Mouse (Mus musculus) CH12.LX (cell line): ENCODE measurements around the gene Olfm3. TPM values are rescaled to one million over a fixed set of nuclear protein-coding genes. Genes with fewer than 3 reads are reported as not detected.

Experiments used
- DNase-seq: peaks from one replicate; pipeline ENCODE4 v3.0.0-alpha.2; 2013; ENCODE audit errors: extremely low read depth
- H3K27ac ChIP-seq: 2 replicates; pipeline ENCODE4 v1.5.1; 2012; ENCODE audit warnings: low read depth, mild to moderate bottlenecking, control low read depth, moderate library complexity; ENCODE audit not compliant: insufficient read depth
- H3K27me3 ChIP-seq: replicated peaks from 2 replicates; pipeline ENCODE3; 2012; ENCODE audit warnings: inconsistent platforms
- H3K36me3 ChIP-seq, 2 experiments: replicated peaks in 1 of 2; 2 replicates each; pipeline versions ENCODE3 to v1.6.1; 2012; ENCODE audit warnings: inconsistent platforms in 1 of 2, low read length in 1 of 2, mild to moderate bottlenecking in 1 of 2, mixed read lengths in 1 of 2, moderate library complexity in 1 of 2; ENCODE audit not compliant: control insufficient read depth in 1 of 2, insufficient read depth in 1 of 2
- H3K4me1 ChIP-seq, 2 experiments: 2 replicates each; pipeline ENCODE4 v1.6.1; 2012; ENCODE audit warnings: inconsistent platforms in 1 of 2, moderate library complexity in 1 of 2; ENCODE audit not compliant: insufficient read depth in 2 of 2, control insufficient read depth in 1 of 2
- H3K4me2 ChIP-seq: 2 replicates; pipeline ENCODE4 v1.6.1; 2012; ENCODE audit warnings: low read depth, mild to moderate bottlenecking, control low read depth; ENCODE audit not compliant: poor library complexity, insufficient read depth, severe bottlenecking
- H3K4me3 ChIP-seq, 3 experiments: fragments of 150-350 bp in 1 of 3; sonication (generic) in 1 of 3; replicated peaks in 1 of 3; 2 replicates each; pipeline versions ENCODE3 to v1.5.1; 2011 to 2012; ENCODE audit warnings: low read depth in 2 of 3, low read length in 2 of 3, mild to moderate bottlenecking in 2 of 3, moderate library complexity in 2 of 3, control low read depth in 1 of 3, improper control_type of control experiment in 1 of 3, inconsistent platforms in 1 of 3, mixed read lengths in 1 of 3; ENCODE audit not compliant: poor library complexity in 1 of 3
- H3K79me2 ChIP-seq: replicated peaks from 2 replicates; pipeline ENCODE4 v1.6.1; 2012; ENCODE audit warnings: mild to moderate bottlenecking, moderate library complexity; ENCODE audit not compliant: control insufficient read depth, poor library complexity, insufficient read depth, severe bottlenecking; ENCODE audit errors: extremely low read depth
- H3K9ac ChIP-seq: 2 replicates; pipeline ENCODE4 v1.6.1; 2012; ENCODE audit warnings: low read depth, mild to moderate bottlenecking, control low read depth, moderate library complexity; ENCODE audit not compliant: insufficient read depth
- H3K9me3 ChIP-seq: replicated peaks from 2 replicates; pipeline ENCODE3; 2012; ENCODE audit warnings: low read length, inconsistent platforms, mixed read lengths
- BHLHE40 ChIP-seq: IDR thresholded peaks from 2 replicates; pipeline ENCODE4 v1.6.1; 2011; ENCODE audit warnings: mild to moderate bottlenecking, low read depth, low read length, improper control_type of control experiment
- CHD1 ChIP-seq: IDR thresholded peaks from 2 replicates; pipeline ENCODE4 v1.6.1; 2012; ENCODE audit warnings: low read depth, low read length, improper control_type of control experiment, inconsistent platforms
- CHD2 ChIP-seq: IDR thresholded peaks from 2 replicates; pipeline ENCODE4 v1.6.1; 2011; ENCODE audit warnings: low read length, improper control_type of control experiment
- IRF4 ChIP-seq: IDR thresholded peaks from 2 replicates; pipeline ENCODE4 v1.6.1; 2014; ENCODE audit warnings: low read depth, mild to moderate bottlenecking, inconsistent platforms, low read length, improper control_type of control experiment
- JUN ChIP-seq: IDR thresholded peaks from 2 replicates; pipeline ENCODE4 v1.6.1; 2011; ENCODE audit warnings: low read depth, mild to moderate bottlenecking, low read length, improper control_type of control experiment, moderate library complexity; ENCODE audit not compliant: insufficient read depth
- MAZ ChIP-seq: IDR thresholded peaks from 2 replicates; pipeline ENCODE4 v1.6.1; 2012; ENCODE audit warnings: low read depth, mild to moderate bottlenecking, inconsistent platforms, low read length, improper control_type of control experiment, moderate library complexity
- NELFE ChIP-seq: IDR thresholded peaks from 2 replicates; pipeline ENCODE4 v1.6.1; 2011; ENCODE audit warnings: low read depth, low read length, improper control_type of control experiment
- NRF1 ChIP-seq: IDR thresholded peaks from 2 replicates; pipeline ENCODE4 v1.6.1; 2014; ENCODE audit warnings: low read depth, mild to moderate bottlenecking, inconsistent platforms, low read length, improper control_type of control experiment, moderate library complexity
- PAX5 ChIP-seq: IDR thresholded peaks from 2 replicates; pipeline ENCODE4 v1.6.1; 2012; ENCODE audit warnings: low read length, inconsistent platforms, mixed read lengths
- POLR2A ChIP-seq: IDR thresholded peaks from 2 replicates; pipeline ENCODE4 v1.6.1; 2011; ENCODE audit warnings: low read depth, mild to moderate bottlenecking, improper control_type of control experiment, low read length
- RAD21 ChIP-seq: IDR thresholded peaks from 2 replicates; pipeline ENCODE4 v1.6.1; 2011; ENCODE audit warnings: low read depth, mild to moderate bottlenecking, low read length, improper control_type of control experiment, moderate library complexity
- RCOR1 ChIP-seq: conservative IDR thresholded peaks from 2 replicates; pipeline ENCODE4 v1.6.1; 2012; ENCODE audit warnings: low read depth, mild to moderate bottlenecking, inconsistent platforms, low read length, improper control_type of control experiment
- SIN3A ChIP-seq: IDR thresholded peaks from 2 replicates; pipeline ENCODE4 v1.6.1; 2012; ENCODE audit warnings: low read length, improper control_type of control experiment, inconsistent platforms
- SMC3 ChIP-seq: IDR thresholded peaks from 2 replicates; pipeline ENCODE4 v1.6.1; 2011; ENCODE audit warnings: low read depth, low read length, improper control_type of control experiment
- TCF12 ChIP-seq: IDR thresholded peaks from 2 replicates; pipeline ENCODE4 v1.6.1; 2014; ENCODE audit warnings: low read depth, mild to moderate bottlenecking, inconsistent platforms, low read length, improper control_type of control experiment
- USF1 ChIP-seq: IDR thresholded peaks from 2 replicates; pipeline ENCODE4 v1.6.1; 2014; ENCODE audit warnings: low read depth, mild to moderate bottlenecking, inconsistent platforms, low read length, improper control_type of control experiment
- ZKSCAN1 ChIP-seq: IDR thresholded peaks from 2 replicates; pipeline ENCODE4 v1.6.1; 2012; ENCODE audit warnings: low read depth, inconsistent platforms, low read length, improper control_type of control experiment, borderline replicate concordance
- ZNF384 ChIP-seq: IDR thresholded peaks from 2 replicates; pipeline ENCODE4 v1.6.1; 2012; ENCODE audit warnings: low read depth, low read length, improper control_type of control experiment, inconsistent platforms
- dilution Hi-C: fragments of 300-500 bp; cut with MboI; formaldehyde crosslinking; loops from 2 replicates; pipeline ENCODE4 v1.14.3; 2020; ENCODE audit warnings: low sequenced_read_pairs; ENCODE audit not compliant: extremely low pct_unique_long_range_greater_than_20kb, extremely low pct_ligation_motif_present
- in situ Hi-C: fragments of 300-500 bp; cut with MboI; formaldehyde crosslinking; loops from 3 replicates; pipeline ENCODE4 v1.14.3; 2019; ENCODE audit warnings: low sequenced_read_pairs, low pct_ligation_motif_present, low pct_unique_long_range_greater_than_20kb, mixed read lengths
- polyA plus RNA-seq: library from polyadenylated mRNA; unstranded; fragments of >175 nt; gene quantifications from 2 replicates; pipeline ENCODE4 v1.2.1, GENCODE M21; 2012; ENCODE audit warnings: low read depth; ENCODE audit not compliant: insufficient read length
- total RNA-seq, 2 experiments: library from RNA; depleted of rRNA; stranded (reverse); fragments of 300-350 nt in 1 of 2; fragments of >200 nt in 1 of 2; gene quantifications; 2 replicates each; pipeline ENCODE4 v1.2.3; 2012 to 2014

Gene Olfm3
- total and polyA plus RNA-seq, 3 experiments: not detected

DNA sequence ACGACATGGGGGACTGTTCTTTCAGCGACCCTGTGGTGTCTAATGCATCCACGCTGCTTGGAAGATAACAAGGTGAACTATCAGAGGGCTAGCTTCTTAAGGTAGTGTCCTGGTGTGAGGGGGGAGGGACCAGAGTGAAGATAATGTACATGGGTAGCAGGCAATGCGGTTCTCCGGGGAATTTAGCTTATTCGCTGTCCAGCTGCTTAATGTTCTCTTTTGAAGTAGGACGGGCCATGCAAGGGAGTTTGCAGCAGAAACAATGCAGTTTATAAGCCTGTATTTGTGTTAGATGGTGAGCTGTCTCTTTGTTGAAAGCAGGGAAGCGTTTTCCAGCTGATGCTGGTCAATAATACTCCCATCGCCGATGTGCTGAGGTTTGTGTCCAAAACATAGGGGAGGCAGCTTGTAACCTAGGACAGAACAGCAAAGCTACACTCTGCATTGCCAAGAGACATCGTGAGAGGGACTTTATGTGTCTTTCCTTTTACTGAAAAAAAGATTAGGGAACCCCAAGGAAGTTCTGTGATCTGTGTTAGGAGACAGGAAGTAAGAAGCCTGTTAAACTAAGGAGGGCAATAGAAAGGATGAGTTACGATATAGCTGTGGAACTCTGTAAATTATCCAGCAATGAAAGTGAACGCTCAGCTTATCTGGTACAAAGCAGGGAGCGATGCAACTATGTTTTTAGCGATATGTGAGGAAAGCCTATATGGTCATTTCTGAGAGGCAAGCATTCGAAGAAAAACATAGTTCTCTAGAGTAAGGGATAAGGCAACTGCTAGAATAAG is 950 bp downstream of the Olfm3 start:
- in situ Hi-C loops (no loop called here), dilution Hi-C loops (no loop called here)
- H3K79me2 ChIP-seq: no peaks in the 10 kb centered on the region
- H3K4me3 ChIP-seq: no peak overlapping the region
- no peaks in the 10 kb centered on the region for H3K9me3 ChIP-seq
- H3K27me3 ChIP-seq: no peaks in the 10 kb centered on the region
- H3K4me1 ChIP-seq: no peaks in the 10 kb centered on the region
- no peaks in the 10 kb centered on the region for H3K36me3 ChIP-seq
- no peak overlapping the region for H3K4me2 ChIP-seq
- no peak overlapping the region for H3K9ac ChIP-seq
- H3K27ac ChIP-seq: no peak overlapping the region
- TF ChIP-seq SIN3A (no peak), SMC3 (no peak), MAZ (no peak), IRF4 (no peak), BHLHE40 (no peak), USF1 (no peak), RCOR1 (no peak)
- no peak for DNase-seq

DNA sequence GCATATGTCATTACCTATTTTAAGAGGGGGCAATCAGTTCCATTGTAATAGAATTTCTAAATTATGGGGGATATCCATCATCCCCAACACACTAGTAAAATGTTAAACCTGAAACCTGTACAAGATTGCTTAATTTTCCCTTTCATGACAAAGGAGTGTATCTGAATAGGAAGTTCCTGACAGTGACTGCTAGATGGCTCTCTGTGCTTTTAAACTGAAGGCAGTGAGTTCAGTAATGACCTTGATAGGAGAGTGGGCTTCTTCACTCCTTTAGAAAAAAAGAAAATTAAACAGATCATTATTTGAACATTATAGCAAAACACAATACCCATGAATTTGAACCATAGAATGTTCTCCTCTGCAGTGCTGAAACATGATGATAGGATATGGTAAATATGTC is 3.7 kb downstream of the Olfm3 start:
- no peaks in the 10 kb centered on the region for H3K9me3 ChIP-seq
- dilution Hi-C loops (no loop called here), in situ Hi-C loops (no loop called here)
- H3K9ac ChIP-seq: no peak overlapping the region
- H3K4me3 ChIP-seq: no peak overlapping the region
- no peak overlapping the region for H3K4me2 ChIP-seq
- H3K79me2 ChIP-seq: no peaks in the 10 kb centered on the region
- TF ChIP-seq BHLHE40 (no peak), JUN (no peak), IRF4 (no peak), ZNF384 (no peak), ZKSCAN1 (no peak), RAD21 (no peak; the same call in 1 of the 2 replicates), TCF12 (no peak), PAX5 (no peak), SMC3 (no peak), CHD2 (no peak), POLR2A (no peak), NELFE (no peak), SIN3A (no peak), NRF1 (no peak), CHD1 (no peak)
- TF ChIP-seq, all 38 proteins: peak for 0
- no peaks in the 10 kb centered on the region for H3K27me3 ChIP-seq
- DNase-seq: no peak
- H3K36me3 ChIP-seq: no peaks in the 10 kb centered on the region
- H3K4me1 ChIP-seq: no peaks in the 10 kb centered on the region
- H3K27ac ChIP-seq: no peak overlapping the region
